In genomic region chr7:115691091-115691490, GRCm38 (mm10) we compare ENCODE assay signal across 19 mouse cellular contexts.
A peak's percentile ranks its signal among the peaks of the same experiment; 100 is the strongest.
DNase-seq lines count a peak whose midpoint lies in the region; ATAC-seq and TF ChIP-seq lines count a peak whose summit lies in the region.
"Had no signal": no experiment of that assay in that cellular context is flagged by ENCODE, and none has a peak within 500 bp of the region (broad histone marks: within the 10 kb centered on the region; RNA-seq: fewer than 3 reads in every experiment).

No protein-coding gene starts in this region.

- no peaks in the 10 kb centered on the region for H3K9me3 ChIP-seq in forebrain, embryonic 10.5 days
- no peaks in the 10 kb centered on the region for H3K9me3 ChIP-seq in forebrain, embryonic 15.5 days
- no peaks in the 10 kb centered on the region for H3K9me3 ChIP-seq in kidney, postnatal 0 days (replicated peaks; ENCODE audit: low read length)
- no peaks in the 10 kb centered on the region for H3K9me3 ChIP-seq in kidney, embryonic 14.5 days (ENCODE audit: control insufficient read depth, low read length)
- no peaks in the 10 kb centered on the region for H3K9me3 ChIP-seq in embryonic facial prominence, embryonic 10.5 days
- H3K9me3 ChIP-seq: embryonic facial prominence, embryonic 15.5 days; heart, embryonic 12.5 days; hindbrain, embryonic 10.5 days; intestine, embryonic 15.5 days had no signal

- no peak overlapping the region for H3K4me2 ChIP-seq in forebrain, embryonic 15.5 days (replicated peaks)
- no peak overlapping the region for H3K4me2 ChIP-seq in kidney, postnatal 0 days (ENCODE audit: low read length)
- no peak overlapping the region for H3K4me2 ChIP-seq in kidney, embryonic 14.5 days (replicated peaks; ENCODE audit: low read depth, low read length)
- H3K4me2 ChIP-seq: embryonic facial prominence, embryonic 15.5 days; heart, embryonic 12.5 days; hindbrain, embryonic 14.5 days; intestine, embryonic 15.5 days had no signal

- ATAC-seq in forebrain, embryonic 15.5 days (replicated peaks): no peak
- no peak for ATAC-seq in kidney, postnatal 0 days (replicated peaks; ENCODE audit: low FRiP score, low read depth)
- ATAC-seq in kidney, embryonic 14.5 days (ENCODE audit: low FRiP score, low TSS enrichment): no peak
- ATAC-seq: intestine, embryonic 15.5 days had no signal

- no peaks in the 10 kb centered on the region for H3K36me3 ChIP-seq in forebrain, embryonic 10.5 days (replicated peaks)
- no peaks in the 10 kb centered on the region for H3K36me3 ChIP-seq in forebrain, embryonic 15.5 days
- no peaks in the 10 kb centered on the region for H3K36me3 ChIP-seq in kidney, postnatal 0 days (ENCODE audit: insufficient read depth, low read length)
- H3K36me3 ChIP-seq in kidney, embryonic 14.5 days (ENCODE audit: control insufficient read depth, insufficient read depth, low read length): no peaks in the 10 kb centered on the region
- H3K36me3 ChIP-seq in embryonic facial prominence, embryonic 10.5 days (replicated peaks): no peaks in the 10 kb centered on the region
- H3K36me3 ChIP-seq: embryonic facial prominence, embryonic 15.5 days; heart, embryonic 12.5 days; hindbrain, embryonic 10.5 days; intestine, embryonic 15.5 days had no signal

- no peak overlapping the region for H3K4me3 ChIP-seq in forebrain, embryonic 10.5 days
- no peak overlapping the region for H3K4me3 ChIP-seq in forebrain, embryonic 15.5 days
- no peak overlapping the region for H3K4me3 ChIP-seq in kidney, postnatal 0 days (replicated peaks; ENCODE audit: low read depth, low read length)
- no peak overlapping the region for H3K4me3 ChIP-seq in kidney, embryonic 14.5 days (ENCODE audit: low read length)
- H3K4me3 ChIP-seq in embryonic facial prominence, embryonic 10.5 days: no peak overlapping the region
- H3K4me3 ChIP-seq: embryonic facial prominence, embryonic 15.5 days; erythroblast, embryonic 14.5 days; gastrocnemius, adult 2 months; heart, embryonic 12.5 days; hindbrain, embryonic 10.5 days; intestine, embryonic 15.5 days had no signal

- no peak for DNase-seq in forebrain, embryonic 10.5 days (ENCODE audit: extremely low spot score, low spot score)
- peak; percentile 43 for DNase-seq in kidney, postnatal 0 days (ENCODE audit: low spot score)
- peak; percentile 37 for DNase-seq in embryonic facial prominence, embryonic 10.5 days (ENCODE audit: low spot score)
- DNase-seq in testis, postnatal 14 days (ENCODE audit: low spot score): no peak
- DNase-seq in thymus, postnatal 10 days (ENCODE audit: low spot score in 2 of 2): no peak
- DNase-seq: adrenal gland, postnatal 10 days; cerebellum, adult 11-12 months; cerebellum, postnatal 10 days; embryo, embryonic 11 days; gastrocnemius, adult 2 months; gastrocnemius, postnatal 25 days had no signal

- H3K27ac ChIP-seq in forebrain, embryonic 10.5 days: peak overlapping the region; percentile 40; the same call in 1 of the 2 replicates
- H3K27ac ChIP-seq in forebrain, embryonic 15.5 days (replicated peaks): no peak overlapping the region
- no peak overlapping the region for H3K27ac ChIP-seq in kidney, postnatal 0 days
- H3K27ac ChIP-seq in kidney, embryonic 14.5 days (ENCODE audit: low read depth, low read length): no peak overlapping the region
- H3K27ac ChIP-seq in embryonic facial prominence, embryonic 10.5 days (replicated peaks): no peak overlapping the region; the same call in 1 of the 2 replicates
- H3K27ac ChIP-seq: embryonic facial prominence, embryonic 15.5 days; gastrocnemius, adult 2 months; hindbrain, embryonic 10.5 days; hindbrain, embryonic 14.5 days; intestine, embryonic 15.5 days had no signal

- no peaks in the 10 kb centered on the region for H3K27me3 ChIP-seq in forebrain, embryonic 10.5 days (ENCODE audit: poor library complexity, severe bottlenecking)
- H3K27me3 ChIP-seq in forebrain, embryonic 15.5 days: no peaks in the 10 kb centered on the region
- H3K27me3 ChIP-seq in kidney, postnatal 0 days (ENCODE audit: insufficient read depth, low read length): no peaks in the 10 kb centered on the region
- H3K27me3 ChIP-seq in kidney, embryonic 14.5 days (ENCODE audit: control insufficient read depth, insufficient read depth, low read length): no peaks in the 10 kb centered on the region
- H3K27me3 ChIP-seq in embryonic facial prominence, embryonic 10.5 days (replicated peaks; ENCODE audit: low read depth, poor library complexity, severe bottlenecking): no peaks in the 10 kb centered on the region
- H3K27me3 ChIP-seq: heart, embryonic 12.5 days; intestine, embryonic 15.5 days had no signal

- 36% methylated on average over 4 of the region's 4 CpGs for WGBS in forebrain, embryonic 10.5 days
- WGBS in forebrain, embryonic 15.5 days: 10% methylated on average over 4 of the region's 4 CpGs
- 26% methylated on average over 4 of the region's 4 CpGs for WGBS in kidney, postnatal 0 days
- WGBS in kidney, embryonic 14.5 days: 30% methylated on average over 4 of the region's 4 CpGs
- 38% methylated on average over 4 of the region's 4 CpGs for WGBS in embryonic facial prominence, embryonic 10.5 days

- H3K4me1 ChIP-seq in forebrain, embryonic 10.5 days: peaks cover 77% of the 10 kb centered on the region
- peaks cover 24% of the 10 kb centered on the region for H3K4me1 ChIP-seq in forebrain, embryonic 15.5 days
- H3K4me1 ChIP-seq in kidney, postnatal 0 days (replicated peaks; ENCODE audit: insufficient read depth, low read length): no peaks in the 10 kb centered on the region
- no peaks in the 10 kb centered on the region for H3K4me1 ChIP-seq in kidney, embryonic 14.5 days (ENCODE audit: control insufficient read depth, insufficient read depth, low read length)
- H3K4me1 ChIP-seq in embryonic facial prominence, embryonic 10.5 days: peaks cover 32% of the 10 kb centered on the region
- H3K4me1 ChIP-seq: intestine, embryonic 15.5 days had no signal

- no peak overlapping the region for H3K9ac ChIP-seq in forebrain, embryonic 15.5 days (replicated peaks)
- no peak overlapping the region for H3K9ac ChIP-seq in kidney, postnatal 0 days (ENCODE audit: low read depth, low read length)
- no peak overlapping the region for H3K9ac ChIP-seq in kidney, embryonic 14.5 days (ENCODE audit: low read depth, low read length)
- H3K9ac ChIP-seq: embryonic facial prominence, embryonic 15.5 days; heart, embryonic 12.5 days; hindbrain, embryonic 14.5 days; intestine, embryonic 15.5 days had no signal

- no peak for TF ChIP-seq CTCF in kidney, postnatal 0 days (IDR thresholded peaks at IDR 0.05; ENCODE audit: low read depth)

Comparison
In these comparisons a context has a peak if more than half of its experiments do, and no peak if none do; other contexts are left out.
1. DNase-seq: peak in kidney, postnatal 0 days (single experiment) and embryonic facial prominence, embryonic 10.5 days (single experiment); none in forebrain, embryonic 10.5 days (single experiment), testis, postnatal 14 days (single experiment) and thymus, postnatal 10 days (0 of 2).